Mouse (Mus musculus) splenic B cell, adult 2 months (primary cell): ENCODE measurements around the gene Ppp1r1c.

ENCODE experiments used
- DNase-seq: peaks from one replicate; pipeline ENCODE4 v3.0.0-alpha.2; 2011; ENCODE audit warnings: low read depth, low spot score
- H3K27me3 ChIP-seq: 2 replicates; pipeline ENCODE4 v1.6.1; 2012; ENCODE audit warnings: mild to moderate bottlenecking, low read length, moderate library complexity, mixed read lengths; ENCODE audit not compliant: control insufficient read depth, poor library complexity, insufficient read depth, severe bottlenecking
- H3K36me3 ChIP-seq: 2 replicates; pipeline ENCODE4 v1.6.1; 2012; ENCODE audit warnings: mild to moderate bottlenecking, low read length, moderate library complexity, mixed read lengths; ENCODE audit not compliant: control insufficient read depth, poor library complexity, insufficient read depth, severe bottlenecking

Gene Ppp1r1c

DNA sequence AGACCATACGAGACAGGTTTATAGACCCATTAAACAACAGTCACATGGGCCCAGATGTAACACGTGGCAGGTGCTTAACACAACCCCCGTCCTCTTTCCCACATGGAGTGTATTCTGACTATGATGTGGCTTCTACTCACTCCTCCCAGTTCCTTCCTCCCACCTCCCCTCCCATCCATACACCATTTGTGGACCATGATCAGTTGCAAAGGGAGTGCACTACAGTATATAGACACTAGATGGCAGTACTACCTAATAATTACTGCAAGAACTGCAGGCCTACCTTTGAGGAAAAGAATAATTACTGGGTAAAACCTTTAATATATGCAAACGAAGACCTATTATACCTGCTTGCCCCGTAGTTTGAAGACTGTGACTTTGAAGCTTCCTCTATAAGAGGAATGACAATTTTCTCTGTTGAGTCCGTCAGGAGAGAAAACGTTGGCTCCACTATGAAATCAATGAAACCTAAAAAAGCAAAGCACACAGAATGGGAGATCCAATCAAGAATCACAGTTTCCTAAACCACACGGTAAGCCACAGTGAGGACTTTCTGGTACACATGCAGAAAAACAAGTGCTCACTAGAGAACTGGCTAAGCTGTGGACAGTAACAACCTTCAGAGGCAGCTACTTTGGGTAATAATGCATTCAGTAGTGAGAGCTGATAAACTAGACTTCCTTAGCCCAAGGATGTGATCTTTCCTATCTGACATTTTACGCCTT, 157.9 kb downstream of the Ppp1r1c start:
- no peaks in the 10 kb centered on the region for H3K36me3 ChIP-seq
- peak; percentile 53 for DNase-seq

More for the DNA sequence above, 157.9 kb downstream of the Ppp1r1c start:
- H3K27me3 ChIP-seq: no peaks in the 10 kb centered on the region
